Comparison of ENCODE assay signal across 8 mouse cellular contexts in genomic region chr10:55979898-55980521, GRCm38 (mm10).
A peak's percentile ranks its signal among the peaks of the same experiment; 100 is the strongest.
DNase-seq lines count a peak whose midpoint lies in the region; ATAC-seq and TF ChIP-seq lines count a peak whose summit lies in the region.

No protein-coding gene starts in this region.

- peak; percentile 33 for DNase-seq in liver, adult 2 months (ENCODE audit: extremely low read depth, low read depth, low spot score)
- DNase-seq in liver, embryonic 11.5 days (ENCODE audit: low spot score), result no peak
- peak; percentile 86 for DNase-seq in brain, embryonic 14.5 days (ENCODE audit: low read depth)
- peak; percentile 50 to 61 for DNase-seq in left cerebral cortex, adult 2 months (ENCODE audit: extremely low spot score in 1 of 2, low spot score in 2 of 2)
- DNase-seq in telencephalon, adult 2 months (ENCODE audit: low read depth, low spot score), result peak; percentile 38

- H3K4me2 ChIP-seq in liver, embryonic 11.5 days, result no peak overlapping the region
- no peak overlapping the region for H3K4me2 ChIP-seq in forebrain, embryonic 15.5 days (replicated peaks)
- no peak overlapping the region for H3K4me2 ChIP-seq in hindbrain, embryonic 16.5 days (ENCODE audit: low read length)
- no peak overlapping the region for H3K4me2 ChIP-seq in midbrain, embryonic 13.5 days (replicated peaks)

- no peak for TF ChIP-seq POLR2A in liver, adult 2 months (IDR thresholded peaks at IDR 0.05; ENCODE audit: extremely low read depth, insufficient read depth, low read length)
- no peak for TF ChIP-seq POLR2A in brain, embryonic 14.5 days (IDR thresholded peaks at IDR 0.05; ENCODE audit: borderline replicate concordance, extremely low read depth, insufficient read depth, insufficient read length, poor library complexity, severe bottlenecking)

- no peak for ATAC-seq in liver, embryonic 11.5 days (replicated peaks; ENCODE audit: low FRiP score)
- ATAC-seq in forebrain, embryonic 15.5 days (replicated peaks), result peak; percentile 94
- ATAC-seq in hindbrain, embryonic 16.5 days, result peak; percentile 88
- peak; percentile 89 for ATAC-seq in midbrain, embryonic 13.5 days

- WGBS in liver, adult 2 months, result 38% methylated on average over 2 of the region's 2 CpGs
- WGBS in liver, embryonic 11.5 days, result 23% methylated on average over 2 of the region's 2 CpGs
- WGBS in forebrain, embryonic 15.5 days, result 41% methylated on average over 2 of the region's 2 CpGs
- 25% methylated on average over 2 of the region's 2 CpGs for WGBS in hindbrain, embryonic 16.5 days
- 32% methylated on average over 2 of the region's 2 CpGs for WGBS in midbrain, embryonic 13.5 days

- H3K9me3 ChIP-seq in liver, embryonic 11.5 days (ENCODE audit: control insufficient read depth, low read length), result no peaks in the 10 kb centered on the region
- no peaks in the 10 kb centered on the region for H3K9me3 ChIP-seq in forebrain, embryonic 15.5 days
- no peaks in the 10 kb centered on the region for H3K9me3 ChIP-seq in hindbrain, embryonic 16.5 days (ENCODE audit: control insufficient read depth, low read length)
- H3K9me3 ChIP-seq in midbrain, embryonic 13.5 days, result no peaks in the 10 kb centered on the region

- no peak overlapping the region for H3K4me3 ChIP-seq in liver, adult 2 months (ENCODE audit: insufficient read depth, low read depth, low read length)
- H3K4me3 ChIP-seq in liver, embryonic 11.5 days (ENCODE audit: low read depth, low read length), result no peak overlapping the region
- H3K4me3 ChIP-seq in forebrain, embryonic 15.5 days, result no peak overlapping the region
- no peak overlapping the region for H3K4me3 ChIP-seq in hindbrain, embryonic 16.5 days (ENCODE audit: low read length)
- no peak overlapping the region for H3K4me3 ChIP-seq in left cerebral cortex, adult 2 months
- no peak overlapping the region for H3K4me3 ChIP-seq in midbrain, embryonic 13.5 days (replicated peaks)

- H3K79me2 ChIP-seq in liver, adult 2 months (ENCODE audit: control insufficient read depth, insufficient read depth, low read length), result no peaks in the 10 kb centered on the region

- H3K27me3 ChIP-seq in liver, adult 2 months (ENCODE audit: control insufficient read depth, insufficient read depth, low read length), result no peaks in the 10 kb centered on the region
- no peaks in the 10 kb centered on the region for H3K27me3 ChIP-seq in liver, embryonic 11.5 days (replicated peaks; ENCODE audit: control insufficient read depth, insufficient read depth, low read length)
- no peaks in the 10 kb centered on the region for H3K27me3 ChIP-seq in forebrain, embryonic 15.5 days
- H3K27me3 ChIP-seq in hindbrain, embryonic 16.5 days (replicated peaks; ENCODE audit: control insufficient read depth, insufficient read depth, low read length), result no peaks in the 10 kb centered on the region
- H3K27me3 ChIP-seq in midbrain, embryonic 13.5 days, result no peaks in the 10 kb centered on the region

- no peaks in the 10 kb centered on the region for H3K36me3 ChIP-seq in liver, adult 2 months (ENCODE audit: control insufficient read depth, insufficient read depth, low read length)
- H3K36me3 ChIP-seq in liver, embryonic 11.5 days (ENCODE audit: control insufficient read depth, insufficient read depth, low read length), result no peaks in the 10 kb centered on the region
- H3K36me3 ChIP-seq in forebrain, embryonic 15.5 days, result no peaks in the 10 kb centered on the region
- H3K36me3 ChIP-seq in hindbrain, embryonic 16.5 days (ENCODE audit: control insufficient read depth, insufficient read depth, low read length), result no peaks in the 10 kb centered on the region
- H3K36me3 ChIP-seq in midbrain, embryonic 13.5 days, result no peaks in the 10 kb centered on the region

- H3K9ac ChIP-seq in liver, adult 2 months (ENCODE audit: low read depth, low read length), result no peak overlapping the region
- H3K9ac ChIP-seq in liver, embryonic 11.5 days (ENCODE audit: low read depth, low read length), result no peak overlapping the region
- H3K9ac ChIP-seq in forebrain, embryonic 15.5 days (replicated peaks), result no peak overlapping the region
- no peak overlapping the region for H3K9ac ChIP-seq in hindbrain, embryonic 16.5 days (ENCODE audit: low read depth, low read length)
- no peak overlapping the region for H3K9ac ChIP-seq in midbrain, embryonic 13.5 days (replicated peaks)

- no peak overlapping the region for H3K27ac ChIP-seq in liver, adult 2 months (replicated peaks; ENCODE audit: insufficient read depth, low read depth, low read length)
- no peak overlapping the region for H3K27ac ChIP-seq in liver, embryonic 11.5 days (ENCODE audit: low read depth, low read length)
- H3K27ac ChIP-seq in forebrain, embryonic 15.5 days (replicated peaks), result no peak overlapping the region
- H3K27ac ChIP-seq in hindbrain, embryonic 16.5 days (ENCODE audit: low read depth, low read length), result no peak overlapping the region
- H3K27ac ChIP-seq in left cerebral cortex, adult 2 months, result no peak overlapping the region
- no peak overlapping the region for H3K27ac ChIP-seq in midbrain, embryonic 13.5 days

- no peaks in the 10 kb centered on the region for H3K4me1 ChIP-seq in liver, adult 2 months (ENCODE audit: control insufficient read depth, insufficient read depth, low read length)
- no peaks in the 10 kb centered on the region for H3K4me1 ChIP-seq in liver, embryonic 11.5 days (replicated peaks; ENCODE audit: control insufficient read depth, insufficient read depth, low read length)
- H3K4me1 ChIP-seq in forebrain, embryonic 15.5 days, result no peaks in the 10 kb centered on the region
- no peaks in the 10 kb centered on the region for H3K4me1 ChIP-seq in hindbrain, embryonic 16.5 days (ENCODE audit: control insufficient read depth, insufficient read depth, low read depth, low read length)
- H3K4me1 ChIP-seq in midbrain, embryonic 13.5 days (replicated peaks), result no peaks in the 10 kb centered on the region

- TF ChIP-seq CTCF in liver, adult 2 months (IDR thresholded peaks at IDR 0.05; ENCODE audit: low read depth, low read length), result peak; percentile 35; the same call in 1 of the 2 replicates
- peak; percentile 75; the same call in 1 of the 2 replicates for TF ChIP-seq CTCF in brain, embryonic 14.5 days (IDR thresholded peaks at IDR 0.05; ENCODE audit: borderline replicate concordance, extremely low read depth, insufficient read depth, insufficient read length)
- TF ChIP-seq CTCF in left cerebral cortex, adult 2 months (IDR thresholded peaks at IDR 0.05), result peak; percentile 89

- intact Hi-C loops in left cerebral cortex, adult 2 months (cut with DNase I), result loop anchor here (1.0 to 10.0 kb wide), 2 partner anchors 1421 to 1905 kb away; partner anchors contain the start of gene Man1a

Comparison
In these comparisons a context has a peak if more than half of its experiments do, and no peak if none do; other contexts are left out.
1. CTCF ChIP-seq: peak in every context shown above with its lines; median percentile 89 in left cerebral cortex, adult 2 months; 75 in brain, embryonic 14.5 days; 35 in liver, adult 2 months.